Mouse (Mus musculus) T-helper 1 cell (primary cell): Measurements from ENCODE around the gene Hdac4.

Experiments used
- in situ Hi-C: fragments of 300-600 bp; cut with MboI, MseI; formaldehyde crosslinking; loops from one replicate; pipeline ENCODE4 v1.15.1; 2025; ENCODE audit warnings: high pct_unique_total_duplicates

Gene Hdac4

DNA sequence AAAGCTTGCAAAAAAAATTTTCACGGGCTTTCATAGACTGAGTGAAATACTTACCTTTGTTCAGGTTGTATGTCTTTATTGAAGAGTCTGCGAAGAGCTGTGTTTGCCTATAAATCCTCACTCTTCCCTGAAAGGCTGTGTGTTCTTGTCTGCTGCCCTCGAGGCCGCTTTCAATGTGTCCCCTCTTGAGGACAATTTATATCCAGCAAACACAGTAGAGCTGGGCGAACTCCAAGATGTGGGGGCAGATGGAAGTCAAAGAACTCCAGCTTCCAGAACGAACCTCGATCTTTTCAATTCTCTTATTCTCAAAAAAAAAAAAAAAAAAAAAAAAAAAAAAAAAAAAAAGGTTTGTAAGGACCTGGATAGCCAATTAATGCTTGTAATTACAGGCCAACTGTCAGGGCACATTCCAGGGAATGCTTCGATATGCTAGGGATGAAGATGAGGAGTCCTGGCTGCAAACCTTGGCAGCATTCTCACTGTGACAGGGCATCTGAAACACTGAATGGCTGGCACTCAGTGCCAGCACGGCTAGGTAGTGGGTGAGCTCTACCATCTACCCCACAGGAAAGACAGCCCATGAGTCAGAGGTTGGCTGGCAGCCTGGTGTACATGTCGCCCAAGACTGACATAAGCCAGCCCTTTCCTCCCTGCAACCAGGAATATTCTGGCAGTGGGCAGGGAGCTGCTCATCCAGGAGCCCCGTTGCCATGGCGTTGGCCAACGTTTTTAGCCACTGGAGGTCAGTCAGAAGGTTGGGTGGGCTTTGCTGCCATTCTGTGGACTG lies at the start of gene Hdac4:
TSS of gene Hdac4 (minus strand) at position 340 of the 790 bp plus-strand sequence.
- in situ Hi-C loops = no loop called here

DNA sequence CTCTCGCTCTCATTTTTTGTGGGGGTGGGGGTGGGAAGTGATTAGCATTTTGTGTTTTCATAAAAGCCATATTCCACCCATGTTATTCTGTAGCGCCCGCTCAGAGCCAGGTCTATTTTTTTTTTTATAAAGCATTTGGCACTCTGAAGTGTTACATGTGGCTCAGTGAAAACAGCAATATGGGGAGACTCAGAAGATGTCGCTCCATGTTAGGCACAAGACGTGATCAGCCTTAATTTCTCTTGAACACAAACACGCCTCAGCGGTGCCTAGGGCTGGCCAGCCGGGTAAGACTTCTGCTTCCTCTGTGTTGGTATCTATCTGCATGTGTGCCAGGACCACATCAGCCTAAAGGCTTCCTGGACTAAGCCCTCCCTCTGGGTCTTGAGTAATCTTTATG lies 48.0 kb upstream of the Hdac4 start:
- in situ Hi-C loops = no loop called here

- in situ Hi-C loops = no loop called here
Measured at GRCm38 (mm10) chr1:92240072-92240471, 44.6 kb upstream of the Hdac4 start.

- in situ Hi-C loops = no loop called here
Measured at GRCm38 (mm10) chr1:92235600-92235999, 40.1 kb upstream of the Hdac4 start.

- in situ Hi-C loops = no loop called here
Measured at GRCm38 (mm10) chr1:92225297-92225696, 29.8 kb upstream of the Hdac4 start.

DNA sequence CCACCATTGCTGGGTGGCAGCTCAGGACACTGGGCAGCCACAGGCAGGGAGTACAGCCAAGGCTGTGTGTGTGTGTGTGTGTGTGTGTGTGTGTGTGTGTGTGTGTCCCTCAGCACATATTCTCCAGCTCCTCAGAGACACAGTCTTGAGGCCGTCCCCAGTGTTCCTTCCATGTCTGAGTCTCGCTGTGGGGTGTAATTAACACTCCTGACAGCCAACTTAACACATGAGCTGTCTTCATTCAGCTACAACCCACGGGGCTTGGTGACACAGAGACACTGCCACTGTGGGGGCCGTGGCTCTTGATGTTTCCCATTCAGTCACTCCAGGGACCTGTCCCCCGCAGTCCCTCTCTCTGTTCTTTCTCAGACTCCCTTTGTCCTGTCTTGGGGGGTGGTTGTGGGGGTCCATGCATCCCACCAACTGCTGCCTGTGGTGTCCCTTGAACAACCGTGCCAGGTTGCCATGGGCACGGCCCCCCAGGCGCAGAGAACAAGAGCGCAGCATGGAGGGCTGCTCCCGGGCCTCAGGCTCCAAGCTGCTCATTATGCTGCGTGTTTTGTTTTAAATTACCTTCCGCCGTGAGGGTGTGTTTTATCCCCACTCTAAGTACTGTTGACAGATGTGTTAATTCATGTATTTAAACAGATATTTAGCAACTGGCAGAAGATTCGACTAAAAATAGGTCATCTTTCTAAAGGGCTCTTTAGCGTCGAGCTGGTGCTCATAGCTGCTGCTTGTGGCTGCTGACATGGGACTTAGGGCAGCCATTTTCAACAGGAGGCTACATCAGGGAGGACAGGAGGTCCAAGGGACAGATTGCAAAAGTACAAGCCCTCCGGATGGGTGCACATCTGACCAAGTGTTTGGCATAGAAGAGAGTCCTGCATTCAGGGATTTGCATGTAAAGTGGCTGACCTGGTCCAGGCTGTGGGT lies 28.7 kb upstream of the Hdac4 start:
- in situ Hi-C loops = no loop called here

- in situ Hi-C loops = no loop called here
Measured at GRCm38 (mm10) chr1:92216710-92217109, 21.2 kb upstream of the Hdac4 start.

DNA sequence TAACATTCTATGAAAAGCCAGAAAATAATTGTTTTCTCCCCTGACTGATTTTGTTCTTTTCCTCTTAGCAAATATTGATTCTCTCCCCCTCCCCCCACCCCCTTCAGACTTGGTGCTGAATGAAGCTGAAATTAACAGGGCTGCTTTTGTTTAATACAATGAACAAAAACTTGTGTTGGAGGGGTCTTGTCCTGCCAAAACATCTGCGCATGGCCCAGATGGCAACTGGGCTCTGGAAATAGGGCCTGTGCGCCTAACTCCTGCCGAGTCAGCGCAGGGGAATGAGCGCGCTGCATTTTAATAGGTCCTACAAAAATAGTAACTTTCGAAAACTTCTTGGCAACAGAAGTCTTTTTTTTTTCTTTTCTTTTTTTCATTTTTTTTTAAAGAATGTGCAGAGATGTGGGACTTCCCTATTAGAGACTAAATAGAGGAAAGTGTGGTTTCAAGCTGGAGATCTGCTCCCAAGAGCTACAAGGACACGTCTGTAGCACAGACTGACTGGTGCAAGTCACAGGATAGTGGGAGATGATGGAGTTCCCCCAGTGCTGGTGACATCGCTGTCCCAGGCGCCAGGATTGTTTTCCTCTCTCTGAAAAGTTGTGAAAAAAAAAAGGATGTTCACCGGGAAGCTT lies 20.6 kb upstream of the Hdac4 start:
- in situ Hi-C loops = no loop called here

GRCm38 (mm10) chr1:92215131-92215638 lies 19.7 kb upstream of the Hdac4 start:
- in situ Hi-C loops = no loop called here

DNA sequence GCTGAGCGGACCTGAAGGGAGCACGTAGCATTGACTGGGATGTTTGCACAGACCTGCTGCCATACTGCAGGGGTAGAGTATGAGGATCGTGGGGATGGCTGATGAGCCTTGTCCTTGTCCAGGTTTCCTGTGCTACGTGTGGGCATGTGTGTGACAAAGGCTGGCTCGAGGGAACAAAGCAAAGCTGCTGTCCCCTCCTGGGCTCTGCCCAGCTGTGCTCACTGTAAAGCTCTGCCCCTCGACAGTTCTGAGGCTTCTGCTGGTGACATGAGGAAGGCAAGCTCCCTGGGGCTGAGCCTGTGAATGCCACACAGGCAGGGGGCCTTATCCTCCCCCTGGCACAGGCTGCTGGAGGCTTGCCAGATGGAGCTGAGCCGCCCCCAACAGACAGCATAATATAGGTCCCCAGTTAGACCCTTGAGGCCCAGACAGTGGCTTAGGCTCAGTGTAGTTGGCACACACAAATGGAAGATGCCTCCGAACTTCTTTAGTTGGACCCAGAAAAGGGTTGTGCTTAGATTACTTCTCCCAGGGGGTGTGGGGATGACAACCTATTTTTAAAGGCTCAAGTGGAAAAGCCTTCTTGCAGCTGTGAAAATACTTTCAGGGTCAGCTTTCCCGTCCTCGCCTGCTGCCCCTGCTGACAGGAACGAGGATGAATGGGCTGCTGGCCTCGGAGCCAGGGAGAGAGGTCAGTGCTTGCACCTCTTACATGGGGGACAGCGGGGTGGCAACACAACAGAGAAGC lies 16.7 kb upstream of the Hdac4 start:
- in situ Hi-C loops = no loop called here

DNA sequence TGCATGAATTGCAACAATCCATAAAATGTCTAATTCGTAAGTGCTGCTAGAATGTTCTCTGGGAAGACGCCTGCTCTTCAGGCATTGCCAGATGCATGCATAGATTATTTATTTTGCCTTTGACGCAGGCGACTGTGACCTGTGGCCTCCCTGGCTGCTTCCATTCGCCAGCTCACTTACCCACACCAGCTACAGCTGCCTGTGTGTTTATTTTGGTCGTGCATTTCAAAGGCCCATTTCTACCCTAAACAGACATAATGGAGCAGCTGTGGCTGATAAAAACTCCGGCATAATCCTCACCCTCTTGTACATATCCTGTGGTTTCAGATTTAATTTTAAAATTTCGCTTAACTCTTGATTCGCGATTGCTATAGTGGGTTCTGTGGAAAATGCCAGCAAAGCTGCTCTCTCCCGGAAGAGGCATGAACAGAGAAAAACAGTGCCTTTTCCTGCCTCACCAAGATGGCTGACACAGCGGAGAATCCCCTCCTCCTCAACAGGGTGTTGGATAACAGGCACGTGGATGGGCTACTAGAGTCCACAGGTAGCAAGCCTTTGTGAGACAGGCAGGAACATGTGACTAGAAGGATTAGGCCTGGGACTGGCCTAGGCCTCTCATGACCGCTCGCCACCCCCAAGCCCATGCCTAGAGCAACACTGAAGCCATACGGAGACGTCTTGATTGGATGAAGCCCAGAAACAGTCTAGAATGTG lies 7.3 kb upstream of the Hdac4 start:
- in situ Hi-C loops = no loop called here

- in situ Hi-C loops = no loop called here
Measured at GRCm38 (mm10) chr1:92190463-92190862, 5.0 kb downstream of the Hdac4 start.

- in situ Hi-C loops = no loop called here
Measured at GRCm38 (mm10) chr1:92187137-92187536, 8.4 kb downstream of the Hdac4 start.

DNA sequence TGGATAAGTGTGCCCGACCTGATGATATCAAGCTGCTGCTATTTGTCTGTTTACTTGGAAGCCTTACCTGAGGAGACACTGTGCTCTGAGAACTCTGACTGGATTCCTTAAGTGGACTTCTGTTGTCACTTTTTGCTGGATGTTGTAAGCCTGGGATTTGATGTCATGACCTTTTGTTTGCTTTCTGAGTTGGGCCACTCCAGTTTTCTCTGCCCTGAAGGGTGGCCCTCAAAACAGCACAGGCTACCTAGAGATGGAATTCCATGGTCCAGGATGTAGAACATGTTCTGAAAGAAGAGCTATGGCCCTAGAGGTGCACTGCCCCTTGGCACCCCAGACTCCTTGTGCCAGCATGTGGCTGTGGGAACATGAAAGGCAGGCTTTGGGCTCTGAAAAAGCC lies 10.9 kb downstream of the Hdac4 start:
- in situ Hi-C loops = no loop called here

DNA sequence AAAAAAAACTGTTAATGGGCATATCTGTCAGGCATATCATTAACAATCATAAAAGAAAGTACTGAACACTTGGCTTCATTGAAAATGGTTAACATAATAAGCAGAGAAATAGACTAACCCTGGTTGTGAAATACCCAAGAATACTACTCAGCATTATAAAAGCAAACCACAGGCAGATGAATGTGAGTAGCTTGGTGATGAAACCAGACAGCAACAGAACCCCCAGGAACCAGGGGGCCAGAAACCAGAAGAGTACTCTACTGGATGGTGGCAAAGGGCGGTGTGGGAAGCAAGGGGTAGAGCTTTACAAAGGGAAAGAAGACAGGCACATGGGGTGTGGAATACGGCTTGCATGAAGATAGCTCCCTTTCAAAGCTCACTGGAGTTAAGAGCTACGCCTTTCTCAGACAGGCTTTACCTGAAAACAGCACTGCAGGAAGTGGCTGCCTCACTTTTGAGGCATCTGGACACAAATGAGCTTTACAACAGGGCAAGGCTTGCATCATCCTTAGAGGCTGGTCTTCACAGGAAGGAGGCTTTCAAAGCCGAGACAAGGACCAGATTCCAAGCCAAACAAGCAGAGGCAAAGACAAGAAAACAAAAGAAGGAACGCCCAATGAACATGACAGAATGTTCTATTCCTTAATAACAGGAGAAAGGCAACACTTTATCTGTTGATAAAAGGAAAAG lies 12.3 kb downstream of the Hdac4 start:
- in situ Hi-C loops = no loop called here

DNA sequence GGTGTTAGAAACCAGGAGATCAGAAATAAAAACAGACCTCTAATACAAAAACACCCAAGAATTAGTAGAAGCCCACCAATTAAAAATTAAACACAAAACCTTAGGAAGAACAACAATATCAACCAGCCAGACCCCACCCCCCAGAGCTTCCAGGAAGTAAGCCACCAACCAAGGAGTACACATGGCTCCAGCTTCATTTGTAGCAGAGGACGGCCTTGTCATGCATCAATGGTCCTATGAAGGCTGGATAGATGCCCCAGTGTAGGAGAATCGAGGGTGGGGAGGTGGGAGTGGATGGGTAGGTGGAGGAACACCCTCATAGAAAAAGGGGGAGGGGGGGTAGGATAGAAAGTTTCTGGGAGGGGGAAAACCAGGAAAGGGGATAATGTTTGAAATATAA lies 13.5 kb downstream of the Hdac4 start:
- in situ Hi-C loops = no loop called here

GRCm38 (mm10) chr1:92180141-92181137 lies 15.1 kb downstream of the Hdac4 start:
- in situ Hi-C loops = no loop called here

DNA sequence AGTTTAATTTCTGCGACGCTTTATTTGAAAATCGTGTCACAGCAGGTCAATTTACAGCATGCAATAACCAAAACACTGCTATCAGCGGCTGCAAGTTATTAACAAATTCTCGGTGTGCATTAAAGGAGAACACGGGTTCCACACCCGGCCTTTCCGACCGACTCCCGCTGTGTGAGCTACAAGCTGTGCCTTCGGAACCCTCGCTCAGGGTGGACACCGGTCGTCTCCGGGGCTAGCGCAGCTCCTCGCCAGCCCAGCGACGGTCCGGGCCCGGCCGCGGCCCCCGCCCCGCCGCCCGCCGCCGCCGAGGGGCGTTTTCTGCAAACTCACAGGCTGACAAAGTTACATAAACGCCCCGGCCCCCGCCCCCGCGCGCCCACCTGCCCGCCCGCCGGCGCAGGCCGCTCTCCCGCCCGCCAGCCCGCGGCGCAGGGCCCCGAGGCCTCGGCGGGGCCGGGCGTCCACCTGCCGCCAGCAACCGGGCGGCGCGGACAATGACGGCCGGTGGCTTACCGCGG lies 16.0 kb downstream of the Hdac4 start:
- in situ Hi-C loops = loop anchor here (10.0 kb wide), 1 partner anchor 1295 kb away; the partner anchor contains the start of gene Hdlbp
